Mouse (Mus musculus) embryonic fibroblast, embryonic 13.5 days (primary cell): ENCODE measurements around the gene Hspbap1.

Source experiments
- CTCF ChIP-seq: IDR thresholded peaks from 2 replicates; pipeline ENCODE4 v1.5.1; 2011; ENCODE audit warnings: mild to moderate bottlenecking, control low read depth, low read length, moderate library complexity, borderline replicate concordance; ENCODE audit not compliant: insufficient read depth
- POLR2A ChIP-seq: IDR thresholded peaks from 2 replicates; pipeline ENCODE4 v1.6.1; 2011; ENCODE audit warnings: low read depth, mild to moderate bottlenecking, control low read depth, low read length, moderate library complexity

GRCm38 (mm10) chr16:35855846-35856245 lies 85.7 kb downstream of the Hspbap1 start:
- TF ChIP-seq CTCF (no peak), POLR2A (no peak)
